Mouse (Mus musculus) NIH3T3 (cell line): ENCODE measurements around the gene Olfr1222.
"Not testable (repeated sequence)": the region's sequence is repeated elsewhere in the genome, so short reads cannot be mapped to it uniquely, and the experiment has no call there.

Experiments used
- DNase-seq: peaks from one replicate; pipeline ENCODE4 v3.0.0-alpha.2; 2012; ENCODE audit warnings: low read depth

Gene Olfr1222

GRCm38 (mm10) chr2:89132954-89133353 lies at the start of gene Olfr1222:
Olfr1222 (minus strand) TSS chr2:89133054.
- DNase-seq, result no peak

- no peak for DNase-seq
Observed at GRCm38 (mm10) chr2:89174569-89174968, 41.7 kb upstream of the Olfr1222 start, which contains the start of gene Olfr1225. Olfr1225 (minus strand) TSS chr2:89174669.

DNA sequence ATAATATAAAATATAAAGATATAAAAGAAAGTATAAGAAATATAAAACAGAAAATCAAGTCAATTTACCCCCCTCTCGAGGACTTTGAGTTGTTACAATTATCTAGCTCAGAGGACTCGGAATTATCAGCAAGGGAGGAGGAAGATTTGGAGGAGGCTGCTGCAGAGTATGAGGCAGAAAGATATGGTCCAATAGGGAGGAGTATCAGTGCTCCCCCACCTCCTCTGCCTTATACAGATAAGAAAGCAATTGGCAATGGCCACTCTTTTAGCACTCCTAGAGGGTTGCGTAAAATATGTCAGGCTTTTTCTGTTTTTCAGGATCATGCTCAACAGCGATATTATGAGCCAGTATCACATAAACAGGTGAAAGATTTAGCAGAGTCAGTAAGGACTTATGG lies 31.9 kb upstream of the Olfr1222 start:
- DNase-seq, result not testable (repeated sequence)

GRCm38 (mm10) chr2:89163991-89164390 lies 31.1 kb upstream of the Olfr1222 start, which contains the start of gene Olfr1224-ps1:
Olfr1224-ps1 (minus strand) TSS chr2:89164091.
- DNase-seq, result not testable (repeated sequence)

DNA sequence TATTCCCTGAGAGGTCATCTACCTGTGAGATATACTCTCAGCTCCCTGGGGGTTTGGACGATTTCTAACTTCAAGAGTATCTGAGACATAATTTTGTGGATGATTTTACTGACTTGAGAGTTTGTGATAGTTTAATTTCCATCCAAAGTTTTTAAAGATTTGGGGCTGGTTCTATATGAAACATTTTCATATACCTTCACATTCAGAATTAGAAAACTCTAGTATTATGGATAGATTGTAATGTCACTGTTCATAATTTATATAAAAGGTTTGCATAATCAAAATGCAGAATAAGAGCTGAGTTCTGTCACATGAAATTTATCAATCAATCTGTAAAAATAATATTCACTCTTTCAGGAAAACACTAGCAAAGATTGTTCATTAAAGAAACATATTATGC lies 18.6 kb upstream of the Olfr1222 start, which contains the start of gene Olfr1223:
Olfr1223 (minus strand) TSS at position 101 of the 400 bp plus-strand sequence.
- DNase-seq, result no peak

- no peak for DNase-seq
Observed at GRCm38 (mm10) chr2:89117183-89117582, 15.7 kb downstream of the Olfr1222 start, which contains the start of gene Olfr1221. Olfr1221 (minus strand) TSS chr2:89117283.

DNA sequence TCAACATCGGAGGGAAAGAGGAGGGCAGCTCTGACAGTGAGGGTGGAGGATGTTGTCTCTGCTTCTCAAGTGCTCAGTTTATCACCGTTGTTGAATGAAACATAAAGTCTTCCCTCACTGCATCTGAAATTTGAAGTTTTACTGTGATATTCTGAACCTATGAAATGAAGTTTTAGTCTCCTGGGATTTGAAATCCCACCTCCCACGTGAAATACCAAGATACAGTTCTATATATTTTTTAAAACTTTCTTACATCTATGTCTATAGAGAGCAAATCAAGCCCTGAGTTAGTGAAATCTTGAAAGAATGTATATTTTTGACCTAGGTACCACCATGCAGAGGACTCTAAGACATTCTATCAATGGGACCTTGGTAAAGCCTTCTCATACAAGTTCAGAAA lies 26.1 kb downstream of the Olfr1222 start, which contains the start of gene Olfr1220:
Olfr1220 (minus strand) TSS at position 101 of the 400 bp plus-strand sequence.
- DNase-seq, result no peak

DNA sequence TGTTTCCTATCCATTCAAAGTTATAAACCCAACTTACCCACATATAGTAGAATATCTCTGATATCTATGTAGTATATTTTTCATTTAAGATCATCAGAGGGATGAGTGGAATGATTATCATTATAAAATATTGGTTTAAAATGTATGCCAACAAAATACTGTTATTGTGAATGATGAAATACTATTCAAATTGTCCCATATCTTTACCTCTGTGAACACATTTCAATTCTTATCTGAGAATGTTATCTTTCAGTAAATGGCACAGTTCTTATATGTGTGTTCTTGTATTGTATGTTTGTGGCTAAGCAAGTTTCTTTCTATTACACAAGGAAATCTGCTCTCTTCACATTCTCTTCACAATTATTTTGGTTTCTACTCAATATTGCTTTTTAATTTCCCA lies 27.2 kb downstream of the Olfr1222 start:
- no peak for DNase-seq

- no peak for DNase-seq
Observed at GRCm38 (mm10) chr2:89093848-89094247, 39.0 kb downstream of the Olfr1222 start.

GRCm38 (mm10) chr2:89083413-89083812 lies 49.4 kb downstream of the Olfr1222 start, which contains the start of gene Olfr1219:
Olfr1219 (minus strand) TSS chr2:89083513.
- DNase-seq, result no peak

DNA sequence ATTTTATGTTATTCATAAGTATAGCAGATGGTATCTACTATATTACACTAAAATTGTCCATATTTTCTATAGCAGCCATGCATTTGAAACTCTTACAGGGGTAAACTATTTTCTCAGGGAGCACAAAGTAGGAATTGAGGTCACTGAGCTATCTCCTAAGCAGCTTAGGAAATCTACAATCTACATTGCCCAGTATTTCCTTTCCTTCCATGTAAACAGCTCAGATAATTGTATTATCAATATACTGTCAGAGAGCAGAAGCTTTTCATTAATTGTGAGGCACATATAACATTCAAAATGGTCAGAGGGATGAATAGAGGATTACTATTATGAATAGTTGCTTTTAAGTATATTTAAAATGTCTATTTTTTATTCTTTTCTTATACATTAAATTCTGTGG lies 51.4 kb downstream of the Olfr1222 start:
- no peak for DNase-seq
